Mouse (Mus musculus) CH12.LX (cell line): ENCODE measurements around the gene Tsks.

Source experiments
- BHLHE40 ChIP-seq: IDR thresholded peaks from 2 replicates; pipeline ENCODE4 v1.6.1; 2011; ENCODE audit warnings: mild to moderate bottlenecking, low read depth, low read length, improper control_type of control experiment
- CTCF ChIP-seq, 2 experiments: IDR thresholded peaks in 1 of 2; conservative IDR thresholded peaks in 1 of 2; 2 replicates each; pipeline ENCODE4 v1.5.1; 2011 to 2012; ENCODE audit warnings: low read depth in 2 of 2, low read length in 2 of 2, improper control_type of control experiment in 1 of 2, inconsistent platforms in 1 of 2, mild to moderate bottlenecking in 1 of 2, moderate library complexity in 1 of 2
- ETS1 ChIP-seq: conservative IDR thresholded peaks from 2 replicates; pipeline ENCODE4 v1.6.1; 2012; ENCODE audit warnings: low read depth, mild to moderate bottlenecking, inconsistent platforms, low read length, improper control_type of control experiment, moderate library complexity
- JUN ChIP-seq: IDR thresholded peaks from 2 replicates; pipeline ENCODE4 v1.6.1; 2011; ENCODE audit warnings: low read depth, mild to moderate bottlenecking, low read length, improper control_type of control experiment, moderate library complexity; ENCODE audit not compliant: insufficient read depth
- JUND ChIP-seq: conservative IDR thresholded peaks from 2 replicates; pipeline ENCODE4 v1.6.1; 2011; ENCODE audit warnings: low read depth, low read length, improper control_type of control experiment
- MXI1 ChIP-seq: IDR thresholded peaks from 2 replicates; pipeline ENCODE4 v1.6.1; 2011; ENCODE audit warnings: mild to moderate bottlenecking, low read depth, low read length, improper control_type of control experiment
- POLR2A ChIP-seq: IDR thresholded peaks from 2 replicates; pipeline ENCODE4 v1.6.1; 2011; ENCODE audit warnings: low read depth, mild to moderate bottlenecking, improper control_type of control experiment, low read length
- RCOR1 ChIP-seq: conservative IDR thresholded peaks from 2 replicates; pipeline ENCODE4 v1.6.1; 2012; ENCODE audit warnings: low read depth, mild to moderate bottlenecking, inconsistent platforms, low read length, improper control_type of control experiment

DNA sequence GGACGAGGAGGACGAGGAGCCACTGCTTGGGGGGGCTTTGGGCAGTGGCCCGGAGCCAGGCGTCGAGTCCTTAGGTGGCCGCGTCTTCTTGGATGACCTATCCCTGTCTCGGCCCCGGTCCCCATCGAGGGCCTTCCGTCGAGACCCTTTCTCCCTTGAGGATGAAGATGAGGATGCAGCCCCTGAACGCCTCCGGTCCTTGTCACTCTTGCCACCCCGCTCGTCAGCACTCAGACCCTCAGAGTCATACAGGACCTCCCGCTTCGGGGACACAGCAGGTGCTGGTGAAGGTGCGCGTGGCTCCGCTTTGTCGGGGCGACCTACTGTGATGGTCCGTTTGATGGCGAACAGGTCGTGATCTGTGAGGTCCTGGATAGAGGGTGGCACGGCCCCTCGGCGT lies 64.1 kb downstream of the Tsks start:
- TF ChIP-seq POLR2A (no peak), MXI1 (no peak), RCOR1 (no peak), JUND (no peak), CTCF (conservative IDR thresholded peaks at IDR 0.05 in 1 of 2, IDR thresholded peaks at IDR 0.05 in 1 of 2; ENCODE audit: low read depth in 2 of 2, low read length in 2 of 2) (no peak), ETS1 (no peak), JUN (no peak), BHLHE40 (no peak)
